Comparison of ENCODE assay signal across 9 mouse cellular contexts in genomic region chr13:36612785-36613750, GRCm38 (mm10).
DNase-seq lines count a peak whose midpoint lies in the region; ATAC-seq lines count a peak whose summit lies in the region.
"Had no signal": no experiment of that assay in that cellular context is flagged by ENCODE, and none has a peak within 500 bp of the region (broad histone marks: within the 10 kb centered on the region; RNA-seq: fewer than 3 reads in every experiment).

No protein-coding gene starts in this region.

- no peak for ATAC-seq in intestine, embryonic 16.5 days

- H3K36me3 ChIP-seq in hindbrain, embryonic 10.5 days: no peaks in the 10 kb centered on the region
- no peaks in the 10 kb centered on the region for H3K36me3 ChIP-seq in intestine, embryonic 16.5 days (ENCODE audit: control insufficient read depth, insufficient read depth, low read length)

- 32% methylated on average over 23 of the region's 23 CpGs for WGBS in hindbrain, embryonic 10.5 days
- WGBS in intestine, embryonic 16.5 days: 57% methylated on average over 23 of the region's 23 CpGs

- no peak overlapping the region for H3K9ac ChIP-seq in intestine, embryonic 16.5 days (ENCODE audit: low read depth, low read length)

- 0 out of 2 replicates have a peak, but pooled peaks cover 2% of the 10 kb centered on the region for H3K9me3 ChIP-seq in hindbrain, embryonic 10.5 days
- H3K9me3 ChIP-seq in intestine, embryonic 16.5 days (ENCODE audit: control insufficient read depth, low read length): no peaks in the 10 kb centered on the region

- H3K4me1 ChIP-seq in hindbrain, embryonic 10.5 days (replicated peaks): peaks cover 9% of the 10 kb centered on the region; the same call in 1 of the 2 replicates
- H3K4me1 ChIP-seq in intestine, embryonic 16.5 days (ENCODE audit: control insufficient read depth, insufficient read depth, low read length): no peaks in the 10 kb centered on the region

- peak; percentile 22 to 40 for DNase-seq in cerebellum, postnatal 36 days
- DNase-seq in hindbrain, embryonic 10.5 days (ENCODE audit: low spot score): peak; percentile 25
- peak; percentile 16 to 26 for DNase-seq in left cerebral cortex, postnatal 10 days (ENCODE audit: extremely low spot score in 1 of 2, low spot score in 2 of 2)
- DNase-seq in right cerebral cortex, postnatal 14 days: peak; percentile 10
- no peak for DNase-seq in urinary bladder, postnatal 10 days (ENCODE audit: low spot score)
- DNase-seq in lung, postnatal 14 days: no peak
- DNase-seq in adrenal gland, adult 2 months: no peak

- intact Hi-C loops in left cerebral cortex, postnatal 10 days (cut with DNase I): no loop called here

- no peak overlapping the region for H3K4me2 ChIP-seq in intestine, embryonic 16.5 days (ENCODE audit: low read depth, low read length)

- H3K27ac ChIP-seq in hindbrain, embryonic 10.5 days: peak overlapping the region; percentile 72
- no peak overlapping the region for H3K27ac ChIP-seq in intestine, embryonic 16.5 days (ENCODE audit: low read length)

- no peaks in the 10 kb centered on the region; the same call in 1 of the 2 replicates for H3K27me3 ChIP-seq in hindbrain, embryonic 10.5 days (ENCODE audit: insufficient read depth, poor library complexity, severe bottlenecking)
- H3K27me3 ChIP-seq in intestine, embryonic 16.5 days (replicated peaks; ENCODE audit: control insufficient read depth, insufficient read depth, low read length): no peaks in the 10 kb centered on the region

- peak overlapping the region; percentile 37 for H3K4me3 ChIP-seq in hindbrain, embryonic 10.5 days
- H3K4me3 ChIP-seq in intestine, embryonic 16.5 days (ENCODE audit: low read length): no peak overlapping the region
- H3K4me3 ChIP-seq: myocyte had no signal

Comparison
In these comparisons a context has a peak if more than half of its experiments do, and no peak if none do; other contexts are left out.
1. DNase-seq: peak in cerebellum, postnatal 36 days (2 of 2), hindbrain, embryonic 10.5 days (single experiment), left cerebral cortex, postnatal 10 days (2 of 2) and right cerebral cortex, postnatal 14 days (single experiment); none in urinary bladder, postnatal 10 days (single experiment), lung, postnatal 14 days (single experiment) and adrenal gland, adult 2 months (single experiment).